Mouse (Mus musculus) forebrain, embryonic 11.5 days (tissue): ENCODE measurements around the gene Col6a5. TPM values are rescaled to one million over a fixed set of nuclear protein-coding genes. Genes with fewer than 3 reads are reported as not detected.

Experiments
- ATAC-seq: fragments of 200-750 bp; cut with Nextera tagmentation; replicated peaks from 2 replicates; pipeline ENCODE4 v1.8.0; 2017; ENCODE audit warnings: moderate TSS enrichment; ENCODE audit not compliant: low FRiP score
- DNase-seq: peaks from one replicate; pipeline ENCODE4 v3.0.0-alpha.2; 2017; ENCODE audit warnings: low spot score
- H3K27ac ChIP-seq: fragments of 300-500 bp; sonication (generic); 2 replicates; pipeline ENCODE4 v1.5.1; 2014; ENCODE audit warnings: low read depth, low read length
- H3K27me3 ChIP-seq: fragments of 300-500 bp; sonication (generic); 2 replicates; pipeline ENCODE4 v1.6.1; 2014; ENCODE audit warnings: mild to moderate bottlenecking, low read length, mixed read lengths; ENCODE audit not compliant: control insufficient read depth, insufficient read depth
- H3K36me3 ChIP-seq: fragments of 300-500 bp; sonication (generic); 2 replicates; pipeline ENCODE4 v1.6.1; 2014; ENCODE audit warnings: mild to moderate bottlenecking, low read length, moderate library complexity, mixed read lengths; ENCODE audit not compliant: control insufficient read depth, insufficient read depth
- H3K4me1 ChIP-seq: fragments of 300-500 bp; sonication (generic); replicated peaks from 2 replicates; pipeline ENCODE4 v1.6.1; 2014; ENCODE audit warnings: low read length, mixed read lengths; ENCODE audit not compliant: control insufficient read depth, insufficient read depth
- H3K4me2 ChIP-seq: fragments of 300-500 bp; sonication (generic); 2 replicates; pipeline ENCODE4 v1.6.1; 2014; ENCODE audit warnings: low read depth, mild to moderate bottlenecking, low read length, moderate library complexity, mixed read lengths; ENCODE audit not compliant: severe bottlenecking
- H3K4me3 ChIP-seq: fragments of 300-500 bp; sonication (generic); 2 replicates; pipeline ENCODE4 v1.5.1; 2014; ENCODE audit warnings: low read depth, low read length
- H3K9ac ChIP-seq: fragments of 300-500 bp; sonication (generic); 2 replicates; pipeline ENCODE4 v1.6.1; 2014; ENCODE audit warnings: low read length
- H3K9me3 ChIP-seq: fragments of 300-500 bp; sonication (generic); 2 replicates; pipeline ENCODE4 v1.6.1; 2016; ENCODE audit warnings: low read length, mixed read lengths; ENCODE audit not compliant: control insufficient read depth
- WGBS: fragments of 180-500 bp; shearing (Covaris S2); extraction: QIAGEN DNeasy Blood & Tissue Kit; methylation state at CpG from one replicate; pipeline ENCODE4 v1.1.7; 2014; 5-methylcytosine and 5-hydroxymethylcytosine counted together
- polyA plus RNA-seq: library from polyadenylated mRNA; unstranded; fragments of >200 nt; fragmentation: Nextera tagmentation; extraction: Ambion mirVana; gene quantifications from 2 replicates; pipeline ENCODE4 v1.2.1, GENCODE M21; 2014

Col6a5 gene
- not detected in 2 replicates for polyA plus RNA-seq

DNA sequence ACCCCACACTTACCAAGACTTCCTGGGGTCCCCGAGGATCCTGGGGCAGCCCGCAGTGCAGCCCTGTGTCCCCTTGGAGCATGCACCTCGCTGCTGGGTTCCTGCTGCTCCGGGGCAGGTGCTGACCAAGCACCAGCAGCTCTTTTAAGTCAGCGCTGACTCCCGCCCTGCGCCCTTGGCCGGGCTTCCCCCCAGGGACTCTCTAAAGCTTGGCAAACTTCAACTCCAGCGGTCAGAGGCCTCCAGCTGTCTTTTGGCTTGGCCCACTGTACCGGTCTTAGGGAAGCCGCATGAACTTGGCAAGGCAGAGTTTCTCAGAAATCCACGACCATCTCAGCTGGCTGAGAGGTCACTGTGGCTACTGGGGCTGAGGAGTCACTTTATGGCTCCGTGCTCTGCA lies at the start of gene Col6a5:
TSS of gene Col6a5 (minus strand) at position 111 of the 400 bp plus-strand sequence.
- Histone ChIP-seq H3K4me2 (no peak within 1 kb of the TSS), H3K9me3 (no peaks in the 10 kb centered on the region), H3K27ac (no peak within 1 kb of the TSS), H3K4me3 (no peak within 1 kb of the TSS), H3K4me1 (no peaks in the 10 kb centered on the region), H3K9ac (no peak within 1 kb of the TSS), H3K36me3 (no peaks in the 10 kb centered on the region), H3K27me3 (no peaks in the 10 kb centered on the region)
- ATAC-seq (no peak), DNase-seq (no peak)
- WGBS: 23% methylated on average over 13 of the region's 13 CpGs

DNA sequence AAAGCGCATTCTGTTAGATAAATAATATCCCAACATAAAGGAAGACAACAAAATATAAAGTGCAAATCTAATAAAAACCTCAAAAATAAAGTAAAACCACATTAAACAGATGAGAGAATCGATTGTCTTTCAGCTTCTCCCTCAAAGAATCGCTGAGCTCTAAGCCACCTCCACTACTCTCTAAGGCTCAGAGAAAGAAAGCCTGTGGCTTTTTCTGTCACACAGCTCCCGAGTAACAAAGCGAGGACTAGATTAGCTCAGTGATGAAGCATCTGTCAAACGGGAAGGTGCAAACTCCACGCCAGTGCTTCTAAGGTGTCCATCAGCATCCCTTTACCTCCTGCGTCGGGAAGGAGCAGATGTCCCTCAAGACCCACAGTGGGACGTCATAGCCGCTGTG lies 37.5 kb upstream of the Col6a5 start:
- Histone ChIP-seq H3K27ac (no peak overlapping the region), H3K27me3 (no peaks in the 10 kb centered on the region), H3K9me3 (no peaks in the 10 kb centered on the region; the same call in 1 of the 2 replicates), H3K4me3 (no peak overlapping the region), H3K4me1 (no peaks in the 10 kb centered on the region), H3K4me2 (no peak overlapping the region), H3K36me3 (no peaks in the 10 kb centered on the region), H3K9ac (no peak overlapping the region)
- 61% methylated on average over 11 of the region's 11 CpGs for WGBS
- ATAC-seq: no peak
- DNase-seq: no peak

DNA sequence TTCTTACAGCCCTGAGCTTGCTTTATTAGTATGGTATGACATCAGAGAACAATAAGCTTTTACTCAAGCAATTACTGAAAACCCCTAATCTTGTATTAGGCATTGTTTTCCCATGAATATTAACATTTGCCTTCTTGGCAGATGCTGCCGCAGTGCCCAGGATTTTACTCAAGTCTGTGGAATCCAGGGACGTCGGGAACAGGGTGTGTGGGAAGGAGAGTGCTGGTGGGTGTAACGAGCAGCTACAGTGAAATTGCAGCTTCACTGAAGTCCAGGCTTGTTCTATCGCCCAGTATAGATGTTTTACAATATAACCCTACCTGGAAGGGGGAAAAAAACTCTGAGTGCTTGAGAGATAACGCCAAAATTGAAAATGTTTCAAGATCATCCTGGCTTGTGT lies 32.0 kb upstream of the Col6a5 start:
- Histone ChIP-seq H3K4me1 (no peaks in the 10 kb centered on the region), H3K27ac (no peak overlapping the region), H3K36me3 (no peaks in the 10 kb centered on the region), H3K27me3 (no peaks in the 10 kb centered on the region), H3K9me3 (no peaks in the 10 kb centered on the region; the same call in 1 of the 2 replicates), H3K4me2 (no peak overlapping the region), H3K9ac (no peak overlapping the region), H3K4me3 (no peak overlapping the region)
- DNase-seq: no peak
- ATAC-seq: no peak
- 82% methylated on average over 6 of the region's 6 CpGs for WGBS

DNA sequence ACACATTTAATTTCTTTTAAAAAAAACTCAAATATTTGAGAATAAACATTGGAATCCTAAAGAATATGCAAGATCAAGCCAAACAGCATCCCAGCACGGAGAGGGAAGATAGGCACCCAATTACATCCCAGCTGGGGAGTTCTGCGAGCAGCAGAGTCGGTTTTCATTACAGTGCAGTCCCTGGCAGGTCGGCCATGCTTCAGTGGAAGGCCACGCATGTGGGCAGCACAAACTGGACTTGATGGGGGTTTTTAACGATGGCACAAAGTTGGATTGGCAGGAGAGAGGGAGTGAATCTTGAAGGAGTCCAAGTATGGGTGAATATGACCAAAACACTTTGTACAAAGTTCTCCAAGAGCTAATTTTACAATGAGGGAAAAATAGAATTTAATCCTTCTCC lies 29.7 kb upstream of the Col6a5 start:
- no peak overlapping the region for H3K9ac ChIP-seq
- H3K9me3 ChIP-seq: no peaks in the 10 kb centered on the region; the same call in 1 of the 2 replicates
- H3K36me3 ChIP-seq: no peaks in the 10 kb centered on the region
- H3K4me1 ChIP-seq: peaks cover 2% of the 10 kb centered on the region; the same call in 1 of the 2 replicates
- H3K27me3 ChIP-seq: no peaks in the 10 kb centered on the region
- no peak for DNase-seq
- no peak overlapping the region for H3K4me2 ChIP-seq
- WGBS: 81% methylated on average over 6 of the region's 6 CpGs
- ATAC-seq: no peak
- H3K27ac ChIP-seq: no peak overlapping the region
- H3K4me3 ChIP-seq: no peak overlapping the region

DNA sequence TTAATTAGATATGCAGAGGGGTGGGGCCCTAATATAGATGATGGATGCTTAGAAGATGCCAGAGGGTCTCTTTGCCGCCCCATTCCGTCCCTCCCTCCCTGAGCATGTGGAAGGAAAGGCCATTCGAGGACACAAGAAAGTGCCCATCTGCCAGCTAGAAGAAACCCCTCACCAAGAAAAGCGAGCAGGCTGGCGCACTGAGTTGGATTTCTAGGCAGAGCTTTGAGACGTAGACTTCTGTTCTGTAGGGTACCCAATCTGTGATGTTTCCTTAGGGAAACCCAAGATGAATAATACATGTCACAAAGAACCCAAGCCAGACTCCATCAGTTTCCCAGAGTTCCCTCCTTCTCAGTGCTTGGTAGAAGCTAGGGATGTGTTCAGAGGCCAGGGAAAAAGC lies 29.0 kb upstream of the Col6a5 start:
- WGBS: 87% methylated on average over 6 of the region's 6 CpGs
- ATAC-seq (no peak), DNase-seq (no peak)
- no peak overlapping the region for H3K27ac ChIP-seq
- no peak overlapping the region for H3K4me3 ChIP-seq
- H3K36me3 ChIP-seq: no peaks in the 10 kb centered on the region
- no peaks in the 10 kb centered on the region for H3K9me3 ChIP-seq
- no peaks in the 10 kb centered on the region for H3K27me3 ChIP-seq
- peaks cover 4% of the 10 kb centered on the region; the same call in 1 of the 2 replicates for H3K4me1 ChIP-seq
- H3K4me2 ChIP-seq: no peak overlapping the region
- H3K9ac ChIP-seq: no peak overlapping the region

- 70% methylated on average over 8 of the region's 8 CpGs for WGBS
- H3K27ac ChIP-seq: no peak overlapping the region
- H3K4me2 ChIP-seq: no peak overlapping the region
- no peak overlapping the region for H3K9ac ChIP-seq
- H3K27me3 ChIP-seq: no peaks in the 10 kb centered on the region
- no peaks in the 10 kb centered on the region for H3K36me3 ChIP-seq
- H3K4me1 ChIP-seq: peaks cover 4% of the 10 kb centered on the region; the same call in 1 of the 2 replicates
- DNase-seq (no peak), ATAC-seq (peak; percentile 44; the same call in 1 of the 2 replicates)
- H3K9me3 ChIP-seq: no peaks in the 10 kb centered on the region
- no peak overlapping the region for H3K4me3 ChIP-seq
These were observed 27.7 kb upstream of the Col6a5 start for GRCm38 (mm10) chr9:105988096-105988495.

GRCm38 (mm10) chr9:105984931-105985519 lies 24.6 kb upstream of the Col6a5 start:
- Histone ChIP-seq H3K27me3 (no peaks in the 10 kb centered on the region), H3K36me3 (no peaks in the 10 kb centered on the region), H3K9ac (peak overlapping the region; percentile 14; the same call in 1 of the 2 replicates), H3K9me3 (no peaks in the 10 kb centered on the region), H3K4me1 (peaks cover 4% of the 10 kb centered on the region; the same call in 1 of the 2 replicates), H3K4me2 (peak overlapping the region; percentile 35), H3K4me3 (no peak overlapping the region), H3K27ac (no peak overlapping the region)
- peak; percentile 72 for ATAC-seq
- peak; percentile 55 for DNase-seq
- WGBS: 11% methylated on average over 10 of the region's 10 CpGs

DNA sequence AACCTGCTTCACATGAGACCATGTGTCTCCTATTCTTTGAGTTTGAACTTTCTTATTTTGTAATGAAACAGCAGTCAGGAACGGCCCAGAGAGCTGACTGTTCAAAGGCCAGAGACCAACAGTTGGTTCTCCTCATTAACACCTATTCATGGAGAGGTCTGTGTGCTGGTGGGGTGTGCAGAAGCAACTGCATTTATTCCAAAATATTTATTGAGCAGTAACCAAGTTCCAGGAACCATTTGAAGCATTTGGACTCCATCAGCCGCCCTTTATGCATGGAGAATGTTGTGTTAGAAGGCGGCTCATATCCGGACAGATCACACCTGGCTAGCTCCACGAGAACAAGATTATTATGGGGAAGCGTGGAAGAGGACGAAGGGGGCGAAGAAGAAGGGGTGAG lies 18.0 kb upstream of the Col6a5 start:
- H3K4me3 ChIP-seq: no peak overlapping the region
- 89% methylated on average over 8 of the region's 8 CpGs for WGBS
- ATAC-seq: no peak
- H3K4me2 ChIP-seq: no peak overlapping the region
- H3K9ac ChIP-seq: no peak overlapping the region
- H3K4me1 ChIP-seq: no peaks in the 10 kb centered on the region
- H3K27ac ChIP-seq: no peak overlapping the region
- H3K36me3 ChIP-seq: no peaks in the 10 kb centered on the region
- no peak for DNase-seq
- no peaks in the 10 kb centered on the region for H3K9me3 ChIP-seq
- no peaks in the 10 kb centered on the region for H3K27me3 ChIP-seq

DNA sequence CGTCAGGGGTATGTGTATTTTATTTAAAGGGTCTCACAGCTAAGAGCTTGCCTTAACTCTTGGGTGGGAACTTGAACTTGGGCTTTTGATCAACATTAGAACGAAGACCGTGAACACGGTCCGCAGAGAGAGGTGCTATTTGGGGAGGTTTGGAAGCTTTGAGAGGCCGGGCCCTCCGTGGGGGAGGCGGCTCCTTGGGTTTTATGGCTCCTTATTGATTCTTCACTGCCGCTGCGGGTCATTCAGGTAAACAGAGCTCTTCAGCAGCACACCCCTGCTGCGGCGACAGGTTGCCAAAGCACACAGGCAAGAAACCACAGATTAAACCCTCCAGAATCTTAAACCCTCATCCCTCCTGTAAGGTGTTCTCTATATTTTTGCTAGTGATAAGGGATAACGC lies 16.4 kb upstream of the Col6a5 start:
- 29% methylated on average over 13 of the region's 13 CpGs for WGBS
- H3K9me3 ChIP-seq: no peaks in the 10 kb centered on the region
- DNase-seq: no peak
- ATAC-seq: no peak
- no peaks in the 10 kb centered on the region for H3K27me3 ChIP-seq
- no peaks in the 10 kb centered on the region for H3K36me3 ChIP-seq
- H3K9ac ChIP-seq: no peak overlapping the region
- H3K4me1 ChIP-seq: no peaks in the 10 kb centered on the region
- no peak overlapping the region for H3K4me3 ChIP-seq
- no peak overlapping the region for H3K27ac ChIP-seq
- no peak overlapping the region for H3K4me2 ChIP-seq
